Mouse (Mus musculus): ENCODE measurements around the gene Cybc1.

Cybc1 gene

GRCm38 (mm10) chr11:121229018-121229439 lies at the start of gene Cybc1:
TSS of gene Cybc1 (minus strand) at chr11:121229322.
- CTCF ChIA-PET = interaction anchor here (0.6 to 1.1 kb wide), 2 partner anchors 15 to 120 kb away, joined by 3 to 7 read pairs; no protein-coding TSS in a partner anchor

GRCm38 (mm10) chr11:121278011-121278410 lies 48.9 kb upstream of the Cybc1 start:
- CTCF ChIA-PET = interaction anchor here (0.6 kb wide), 1 partner anchor 77 kb away, joined by 7 read pairs; no protein-coding TSS in a partner anchor

- CTCF ChIA-PET = no interaction called here
These were observed 48.4 kb upstream of the Cybc1 start for GRCm38 (mm10) chr11:121277516-121277915.

- CTCF ChIA-PET = no interaction called here
These were observed 32.0 kb upstream of the Cybc1 start for GRCm38 (mm10) chr11:121261074-121261473.

- CTCF ChIA-PET = no interaction called here
These were observed 31.2 kb upstream of the Cybc1 start for GRCm38 (mm10) chr11:121260211-121260906.

GRCm38 (mm10) chr11:121259160-121260100 lies 30.3 kb upstream of the Cybc1 start, which contains the start of gene Foxk2:
TSS of gene Foxk2 (plus strand) at chr11:121259990.
- CTCF ChIA-PET = interaction anchor here (0.8 kb wide), 1 partner anchor 18 kb away, joined by 6 read pairs; no protein-coding TSS in a partner anchor

GRCm38 (mm10) chr11:121250196-121250595 lies 21.1 kb upstream of the Cybc1 start:
- CTCF ChIA-PET = no interaction called here

- CTCF ChIA-PET = interaction anchor here (0.6 kb wide), 1 partner anchor 644 kb away, joined by 4 read pairs; no protein-coding TSS in a partner anchor
These were observed 10.5 kb upstream of the Cybc1 start for GRCm38 (mm10) chr11:121239669-121240068.

- CTCF ChIA-PET = interaction anchor here (0.5 to 0.7 kb wide), 2 partner anchors 9 to 80 kb away, joined by 3 to 4 read pairs; no protein-coding TSS in a partner anchor
These were observed 8.4 kb upstream of the Cybc1 start for GRCm38 (mm10) chr11:121237345-121238128.

- CTCF ChIA-PET = interaction anchor here (0.6 kb wide), 1 partner anchor 239 kb away, joined by 3 read pairs; no protein-coding TSS in a partner anchor
These were observed 7.6 kb upstream of the Cybc1 start, which contains the start of gene Narf for GRCm38 (mm10) chr11:121236564-121237344. TSS of gene Narf (plus strand) at chr11:121237253.

GRCm38 (mm10) chr11:121235475-121236238 lies 6.5 kb upstream of the Cybc1 start:
- CTCF ChIA-PET = no interaction called here

GRCm38 (mm10) chr11:121232706-121233105 lies 3.6 kb upstream of the Cybc1 start:
- CTCF ChIA-PET = no interaction called here

GRCm38 (mm10) chr11:121231628-121232291 lies 2.6 kb upstream of the Cybc1 start:
- CTCF ChIA-PET = no interaction called here

- CTCF ChIA-PET = interaction anchor here (0.6 kb wide), 1 partner anchor 921 kb away, joined by 4 read pairs; no protein-coding TSS in a partner anchor
These were observed 2.1 kb upstream of the Cybc1 start for GRCm38 (mm10) chr11:121231191-121231590.

GRCm38 (mm10) chr11:121228129-121229017 lies 749 bp downstream of the Cybc1 start:
- CTCF ChIA-PET = interaction anchor here (0.6 to 1.1 kb wide), 4 partner anchors 9 to 198 kb away, joined by 3 to 7 read pairs (median 4); no protein-coding TSS in a partner anchor

- CTCF ChIA-PET = interaction anchor here (0.6 kb wide), 1 partner anchor 1055 kb away, joined by 18 read pairs; no protein-coding TSS in a partner anchor
These were observed 7.7 kb downstream of the Cybc1 start for GRCm38 (mm10) chr11:121221321-121222010.

GRCm38 (mm10) chr11:121220771-121221170 lies 8.4 kb downstream of the Cybc1 start:
- CTCF ChIA-PET = interaction anchor here (0.6 kb wide), 1 partner anchor 393 kb away, joined by 6 read pairs; no protein-coding TSS in a partner anchor
